Mouse (Mus musculus) testis, adult 2 months (tissue): ENCODE results near the gene Hadh. TPM values are rescaled to one million over a fixed set of nuclear protein-coding genes. Genes with fewer than 3 reads are reported as not detected.

Source experiments
- H3K27ac ChIP-seq: fragments of 200-500 bp; 2 replicates; pipeline ENCODE4 v1.5.1; 2012; ENCODE audit warnings: low read depth, low read length; ENCODE audit not compliant: control insufficient read depth, insufficient read depth
- H3K27me3 ChIP-seq: fragments of 200-500 bp; 2 replicates; pipeline ENCODE4 v1.6.1; 2012; ENCODE audit warnings: mild to moderate bottlenecking, low read length, moderate library complexity; ENCODE audit not compliant: control insufficient read depth, insufficient read depth
- H3K36me3 ChIP-seq: fragments of 200-500 bp; 2 replicates; pipeline ENCODE4 v1.6.1; 2012; ENCODE audit warnings: mild to moderate bottlenecking, low read length; ENCODE audit not compliant: control insufficient read depth, insufficient read depth
- H3K4me1 ChIP-seq: fragments of 200-500 bp; 2 replicates; pipeline ENCODE4 v1.6.1; 2012; ENCODE audit warnings: low read length; ENCODE audit not compliant: control insufficient read depth, insufficient read depth
- H3K4me3 ChIP-seq: fragments of 200-500 bp; 2 replicates; pipeline ENCODE4 v1.5.1; 2012; ENCODE audit warnings: low read depth, mild to moderate bottlenecking, low read length, moderate library complexity, mixed read lengths; ENCODE audit not compliant: control insufficient read depth
- CTCF ChIP-seq: fragments of 200-500 bp; IDR thresholded peaks from 2 replicates; pipeline ENCODE4 v1.5.1; 2012; ENCODE audit warnings: low read depth, mild to moderate bottlenecking, inconsistent platforms, low read length, moderate library complexity; ENCODE audit not compliant: control insufficient read depth, insufficient read depth, insufficient replicate concordance
- POLR2A ChIP-seq: fragments of 200-500 bp; IDR thresholded peaks from 2 replicates; pipeline ENCODE4 v1.6.1; 2012; ENCODE audit warnings: low read depth, mild to moderate bottlenecking, inconsistent platforms, low read length, moderate library complexity; ENCODE audit not compliant: control insufficient read depth
- polyA plus RNA-seq: library from polyadenylated mRNA; depleted of rRNA; stranded (reverse); fragments of >200 nt; gene quantifications from 2 replicates; pipeline ENCODE4 v1.2.3, GENCODE M21; 2012

Hadh gene
- polyA plus RNA-seq, 1 experiment: 36.2 TPM

- TF ChIP-seq POLR2A (no peak), CTCF (no peak)
- no peaks in the 10 kb centered on the region for H3K36me3 ChIP-seq
- H3K4me3 ChIP-seq: no peak overlapping the region
- H3K27me3 ChIP-seq: no peaks in the 10 kb centered on the region
- H3K27ac ChIP-seq: no peak overlapping the region
- H3K4me1 ChIP-seq: peaks cover 5% of the 10 kb centered on the region
These were observed 13.0 kb downstream of the Hadh start for GRCm38 (mm10) chr3:131258921-131259320.

- peaks cover 5% of the 10 kb centered on the region for H3K4me1 ChIP-seq
- H3K36me3 ChIP-seq: no peaks in the 10 kb centered on the region
- no peak overlapping the region for H3K4me3 ChIP-seq
- TF ChIP-seq POLR2A (no peak), CTCF (no peak)
- H3K27me3 ChIP-seq: no peaks in the 10 kb centered on the region
- no peak overlapping the region for H3K27ac ChIP-seq
These were observed 16.4 kb downstream of the Hadh start for GRCm38 (mm10) chr3:131255399-131255981.

- H3K36me3 ChIP-seq: no peaks in the 10 kb centered on the region
- no peak for TF ChIP-seq POLR2A
- no peak for TF ChIP-seq CTCF
- H3K27ac ChIP-seq: no peak overlapping the region
- peaks cover 5% of the 10 kb centered on the region for H3K4me1 ChIP-seq
- H3K4me3 ChIP-seq: no peak overlapping the region
- H3K27me3 ChIP-seq: no peaks in the 10 kb centered on the region
These were observed 16.9 kb downstream of the Hadh start for GRCm38 (mm10) chr3:131254991-131255390.

- TF ChIP-seq CTCF (no peak), POLR2A (no peak)
- no peaks in the 10 kb centered on the region for H3K36me3 ChIP-seq
These were observed 20.3 kb downstream of the Hadh start for GRCm38 (mm10) chr3:131251601-131252000.

GRCm38 (mm10) chr3:131250978-131251377 is 20.9 kb downstream of the Hadh start:
- Histone ChIP-seq H3K27ac (no peak overlapping the region), H3K4me3 (no peak overlapping the region), H3K36me3 (no peaks in the 10 kb centered on the region), H3K4me1 (peaks cover 2% of the 10 kb centered on the region; the same call in 1 of the 2 replicates), H3K27me3 (no peaks in the 10 kb centered on the region)
- no peak for TF ChIP-seq POLR2A
- TF ChIP-seq CTCF: no peak

More at GRCm38 (mm10) chr3:131251601-131252000, 20.3 kb downstream of the Hadh start:
- H3K4me3 ChIP-seq: no peak overlapping the region
- no peak overlapping the region for H3K27ac ChIP-seq
- no peaks in the 10 kb centered on the region for H3K27me3 ChIP-seq
- H3K4me1 ChIP-seq: 0 out of 2 replicates have a peak, but pooled peaks cover under 1% of the 10 kb centered on the region

GRCm38 (mm10) chr3:131250283-131250682 is 21.6 kb downstream of the Hadh start:
- Histone ChIP-seq H3K27me3 (no peaks in the 10 kb centered on the region), H3K27ac (no peak overlapping the region), H3K4me3 (no peak overlapping the region), H3K4me1 (peaks cover 2% of the 10 kb centered on the region; the same call in 1 of the 2 replicates), H3K36me3 (no peaks in the 10 kb centered on the region)
- TF ChIP-seq CTCF: no peak
- TF ChIP-seq POLR2A: no peak

- no peak overlapping the region for H3K27ac ChIP-seq
- H3K36me3 ChIP-seq: no peaks in the 10 kb centered on the region
- no peak for TF ChIP-seq CTCF
- TF ChIP-seq POLR2A: no peak
- peaks cover 2% of the 10 kb centered on the region; the same call in 1 of the 2 replicates for H3K4me1 ChIP-seq
- H3K27me3 ChIP-seq: no peaks in the 10 kb centered on the region
- H3K4me3 ChIP-seq: no peak overlapping the region
These were observed 23.5 kb downstream of the Hadh start for GRCm38 (mm10) chr3:131248444-131248843.
